Mouse (Mus musculus) embryonic fibroblast, embryonic 13.5 days (primary cell): ENCODE measurements around the gene Samd5. TPM values are rescaled to one million over a fixed set of nuclear protein-coding genes. Genes with fewer than 3 reads are reported as not detected.

Source experiments
- H3K27ac ChIP-seq: 2 replicates; pipeline ENCODE4 v1.5.1; 2012; ENCODE audit warnings: low read length, control low read depth, inconsistent platforms; ENCODE audit not compliant: insufficient read depth
- H3K4me1 ChIP-seq: 2 replicates; pipeline ENCODE4 v1.6.1; 2011; ENCODE audit warnings: low read length; ENCODE audit not compliant: control insufficient read depth, insufficient read depth
- H3K4me3 ChIP-seq: 2 replicates; pipeline ENCODE4 v1.5.1; 2011; ENCODE audit warnings: mild to moderate bottlenecking, control low read depth, low read length; ENCODE audit not compliant: insufficient read depth
- CTCF ChIP-seq: IDR thresholded peaks from 2 replicates; pipeline ENCODE4 v1.5.1; 2011; ENCODE audit warnings: mild to moderate bottlenecking, control low read depth, low read length, moderate library complexity, borderline replicate concordance; ENCODE audit not compliant: insufficient read depth
- POLR2A ChIP-seq: IDR thresholded peaks from 2 replicates; pipeline ENCODE4 v1.6.1; 2011; ENCODE audit warnings: low read depth, mild to moderate bottlenecking, control low read depth, low read length, moderate library complexity
- polyA plus RNA-seq: library from polyadenylated mRNA; stranded (reverse); fragments of >200 nt; gene quantifications from 2 replicates; pipeline ENCODE4 v1.2.4, GENCODE M21; 2011; ENCODE audit warnings: low read depth; ENCODE audit not compliant: missing spikeins, insufficient read length

Gene Samd5
- polyA plus RNA-seq, 1 experiment = 24.0 TPM

DNA sequence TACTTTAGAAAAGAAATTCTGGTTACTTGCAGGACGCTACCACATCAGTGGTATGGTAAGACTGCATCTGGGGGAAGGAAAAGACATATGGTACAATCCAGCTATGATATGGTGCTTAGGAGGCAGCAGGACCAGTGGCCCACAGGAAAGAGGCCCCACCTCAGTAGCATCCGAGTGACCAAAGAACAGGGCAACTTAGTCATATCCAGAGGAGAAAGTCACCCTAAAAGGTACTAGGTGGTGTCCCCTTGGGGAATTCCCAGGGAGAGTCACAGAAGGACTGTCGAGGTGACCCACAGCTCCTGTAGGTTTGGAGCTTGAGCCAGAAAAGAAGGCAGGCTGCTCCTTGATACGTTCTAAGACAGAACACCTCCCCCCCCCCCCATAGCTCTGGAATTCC is 80.3 kb downstream of the Samd5 start:
- Histone ChIP-seq H3K4me3 (no peak overlapping the region), H3K27ac (no peak overlapping the region), H3K4me1 (no peaks in the 10 kb centered on the region)
- TF ChIP-seq CTCF (no peak), POLR2A (no peak)

DNA sequence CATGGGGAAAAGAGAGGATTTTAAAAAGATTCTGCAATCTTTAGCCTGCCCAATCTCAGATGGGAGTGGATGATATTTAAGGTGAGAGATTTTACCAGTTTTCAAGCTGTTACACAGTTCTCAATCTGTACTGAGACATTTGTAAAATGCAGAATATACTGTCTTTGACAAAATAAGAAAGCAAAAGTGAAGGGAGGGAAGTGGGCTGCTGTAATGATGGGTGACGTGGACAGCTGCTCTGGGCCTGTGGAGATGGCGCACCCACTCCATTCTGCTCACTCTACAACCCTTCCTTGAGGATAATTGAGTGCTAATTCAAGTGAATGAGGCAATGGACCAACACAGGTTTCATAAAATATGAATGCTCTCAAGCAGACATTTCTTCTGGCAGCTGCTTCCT is 84.4 kb downstream of the Samd5 start:
- Histone ChIP-seq H3K27ac (no peak overlapping the region), H3K4me3 (no peak overlapping the region), H3K4me1 (no peaks in the 10 kb centered on the region)
- TF ChIP-seq CTCF (no peak), POLR2A (no peak)

GRCm38 (mm10) chr10:9586328-9586727 is 88.7 kb downstream of the Samd5 start:
- Histone ChIP-seq H3K4me3 (no peak overlapping the region), H3K27ac (peak overlapping the region; percentile 81), H3K4me1 (no peaks in the 10 kb centered on the region)
- TF ChIP-seq POLR2A = no peak
- no peak for TF ChIP-seq CTCF

- H3K27ac ChIP-seq = no peak overlapping the region
- no peaks in the 10 kb centered on the region for H3K4me1 ChIP-seq
- no peak overlapping the region for H3K4me3 ChIP-seq
- TF ChIP-seq POLR2A (no peak), CTCF (no peak)
Measured at GRCm38 (mm10) chr10:9579374-9579773, 95.6 kb downstream of the Samd5 start.

DNA sequence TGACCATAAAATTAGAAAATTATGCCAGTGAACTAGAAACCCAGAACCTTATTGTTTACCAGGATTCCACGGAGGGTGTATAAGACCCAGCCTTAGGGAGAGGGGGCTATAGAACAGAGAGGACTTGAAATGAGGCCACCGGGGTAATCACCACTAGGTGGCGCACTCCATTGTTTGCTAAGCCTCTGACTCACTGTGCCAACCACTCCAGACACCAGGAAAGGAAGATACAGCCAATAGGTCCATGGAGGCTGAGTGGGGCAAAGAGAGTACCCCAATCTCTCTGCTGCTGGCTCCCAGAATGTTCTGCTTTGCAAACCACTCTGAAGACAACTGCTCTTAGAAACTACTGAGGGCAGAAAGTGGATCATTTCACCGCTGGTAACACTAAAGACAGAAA is 99.4 kb downstream of the Samd5 start:
- TF ChIP-seq CTCF (peak; percentile 61; the same call in 1 of the 2 replicates), POLR2A (no peak)
- Histone ChIP-seq H3K27ac (no peak overlapping the region), H3K4me3 (no peak overlapping the region), H3K4me1 (no peaks in the 10 kb centered on the region)

DNA sequence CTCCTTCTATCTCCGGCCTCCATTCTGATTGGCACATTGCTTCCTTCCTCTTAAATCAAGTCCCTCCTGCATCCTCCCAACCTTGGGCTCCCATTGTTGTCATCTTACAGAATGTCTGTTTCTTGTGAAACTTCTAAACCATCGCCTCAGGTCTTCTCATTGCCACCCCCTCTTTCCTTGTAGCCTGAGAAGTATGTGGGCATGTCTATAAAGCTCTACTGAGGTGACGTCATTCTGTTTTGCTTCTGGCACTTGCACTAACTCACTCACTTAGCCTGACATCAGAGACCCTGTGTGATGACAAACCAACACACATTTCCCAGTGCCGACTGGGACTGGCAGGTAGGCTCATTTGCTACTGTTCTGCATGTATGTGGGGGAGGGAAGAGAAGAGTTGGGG is 100.9 kb downstream of the Samd5 start:
- Histone ChIP-seq H3K4me3 (no peak overlapping the region), H3K27ac (no peak overlapping the region), H3K4me1 (no peaks in the 10 kb centered on the region)
- TF ChIP-seq CTCF (no peak), POLR2A (no peak)

Other genes starting within 250 kb of the Samd5 start
- 22.9 and 24.6 TPM in 2 replicates for gene Stxbp5, start 225.9 kb upstream of the Samd5 start, polyA plus RNA-seq